Mouse (Mus musculus): ENCODE measurements at regions not wholly inside any gene's neighbourhood (a gene's known extent, or its start where the extent isn't known, plus 50 kb on each side); places are given as distances from the start of the nearest gene placed in this dataset.
"Not testable (repeated sequence)": the region's sequence is repeated elsewhere in the genome, so short reads cannot be mapped to it uniquely, and the experiment has no call there.

- not testable (repeated sequence) for H3K36me3 ChIP-seq (ENCODE audit: control insufficient read depth, insufficient read depth, low read length); H3K9me3 ChIP-seq (ENCODE audit: control insufficient read depth, low read length); H3K27me3 ChIP-seq (ENCODE audit: control insufficient read depth, insufficient read depth, low read length); H3K4me1 ChIP-seq (ENCODE audit: control insufficient read depth, insufficient read depth, low read length); H3K4me2 ChIP-seq (ENCODE audit: low read depth, low read length); H3K9ac ChIP-seq (replicated peaks; ENCODE audit: low read depth, low read length); ATAC-seq (ENCODE audit: low read depth); H3K27ac ChIP-seq (ENCODE audit: low read depth, low read length); H3K4me3 ChIP-seq (ENCODE audit: low read depth, low read length)
- 90% methylated on average over 2 of the region's 2 CpGs for WGBS
These were observed 81.5 kb upstream of the Dynlt1c start for GRCm38 (mm10) chr17:6520001-6520400.

GRCm38 (mm10) chr17:6520751-6521150 is 80.7 kb upstream of the Dynlt1c start:
- not testable (repeated sequence) for H3K9ac ChIP-seq (replicated peaks; ENCODE audit: low read depth, low read length); H3K4me1 ChIP-seq (ENCODE audit: control insufficient read depth, insufficient read depth, low read length); H3K4me3 ChIP-seq (ENCODE audit: low read depth, low read length); H3K27ac ChIP-seq (ENCODE audit: low read depth, low read length); H3K9me3 ChIP-seq (ENCODE audit: control insufficient read depth, low read length); H3K27me3 ChIP-seq (ENCODE audit: control insufficient read depth, insufficient read depth, low read length); ATAC-seq (ENCODE audit: low read depth); H3K4me2 ChIP-seq (ENCODE audit: low read depth, low read length); H3K36me3 ChIP-seq (ENCODE audit: control insufficient read depth, insufficient read depth, low read length)
- WGBS: 35% methylated on average over 4 of the region's 4 CpGs

GRCm38 (mm10) chr17:6522185-6522584 is 79.3 kb upstream of the Dynlt1c start:
- H3K4me3 ChIP-seq (ENCODE audit: low read depth, low read length); H3K27ac ChIP-seq (ENCODE audit: low read depth, low read length); H3K9ac ChIP-seq (replicated peaks; ENCODE audit: low read depth, low read length); ATAC-seq (ENCODE audit: low read depth); H3K27me3 ChIP-seq (ENCODE audit: control insufficient read depth, insufficient read depth, low read length); H3K36me3 ChIP-seq (ENCODE audit: control insufficient read depth, insufficient read depth, low read length); H3K4me2 ChIP-seq (ENCODE audit: low read depth, low read length); H3K9me3 ChIP-seq (ENCODE audit: control insufficient read depth, low read length); H3K4me1 ChIP-seq (ENCODE audit: control insufficient read depth, insufficient read depth, low read length): not testable (repeated sequence)
- 85% methylated on average over 4 of the region's 9 CpGs for WGBS

DNA sequence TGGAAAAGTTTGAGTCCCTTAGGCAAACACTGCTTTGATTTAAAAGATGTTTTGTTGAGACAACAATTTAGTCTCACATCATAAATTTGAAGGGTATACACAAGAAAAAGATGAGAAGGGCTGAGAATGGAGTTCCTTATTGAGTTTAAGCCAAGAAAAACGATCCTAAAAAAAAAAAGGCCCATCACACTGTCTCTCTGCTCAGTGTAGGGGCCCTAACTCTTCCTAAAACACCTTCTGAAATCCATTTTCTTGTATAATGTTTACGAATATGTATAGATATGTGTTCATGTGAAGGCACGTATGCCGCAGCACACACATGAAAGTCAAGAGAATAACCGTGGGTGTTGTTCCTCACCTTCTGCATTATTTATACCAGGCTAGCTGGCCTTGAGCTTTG is 62.7 kb upstream of the Dynlt1c start:
- WGBS: no CpG with 5 or more reads among the region's 5 CpGs
- not testable (repeated sequence) for H3K27ac ChIP-seq (ENCODE audit: low read depth, low read length); H3K9me3 ChIP-seq (ENCODE audit: control insufficient read depth, low read length); H3K36me3 ChIP-seq (ENCODE audit: control insufficient read depth, insufficient read depth, low read length); H3K4me3 ChIP-seq (ENCODE audit: low read depth, low read length); H3K4me2 ChIP-seq (ENCODE audit: low read depth, low read length); ATAC-seq (ENCODE audit: low read depth); H3K27me3 ChIP-seq (ENCODE audit: control insufficient read depth, insufficient read depth, low read length); H3K9ac ChIP-seq (replicated peaks; ENCODE audit: low read depth, low read length); H3K4me1 ChIP-seq (ENCODE audit: control insufficient read depth, insufficient read depth, low read length)

DNA sequence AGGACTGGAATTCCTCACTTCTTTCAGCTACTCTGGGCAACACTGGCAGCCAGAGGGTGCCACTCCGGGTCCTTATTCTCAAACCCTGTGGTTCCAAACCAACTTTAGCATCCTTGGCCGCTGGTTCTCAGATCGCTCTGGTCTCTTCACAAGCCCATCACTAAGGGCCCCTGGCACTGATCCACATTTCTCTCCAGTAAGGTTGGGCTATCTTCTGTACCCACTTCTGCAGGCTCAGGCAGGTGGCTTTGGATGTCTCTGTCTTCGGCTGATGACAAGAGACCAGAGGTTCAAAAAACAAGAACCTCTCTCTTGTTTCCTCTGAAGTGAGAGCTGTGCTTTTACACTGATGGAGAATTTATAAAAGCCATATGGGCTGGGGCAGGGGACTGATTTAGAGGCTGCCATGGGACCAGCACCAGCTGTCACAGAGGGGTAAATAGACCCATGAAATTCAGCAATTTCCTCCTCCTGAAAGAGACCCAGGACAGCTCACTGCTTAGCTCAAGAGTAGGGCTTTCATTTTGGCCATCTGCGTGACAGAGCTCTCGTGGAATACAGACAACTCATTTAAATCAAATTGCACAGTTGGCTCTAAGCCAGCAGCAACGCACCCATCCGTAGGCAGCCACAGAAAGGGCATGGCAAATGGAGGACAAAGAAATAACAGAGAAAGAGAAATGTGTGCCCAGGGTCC is 54.3 kb upstream of the Dynlt1c start:
- H3K4me1 ChIP-seq (ENCODE audit: control insufficient read depth, insufficient read depth, low read length); H3K36me3 ChIP-seq (ENCODE audit: control insufficient read depth, insufficient read depth, low read length); H3K27ac ChIP-seq (ENCODE audit: low read depth, low read length); H3K9me3 ChIP-seq (ENCODE audit: control insufficient read depth, low read length); H3K4me2 ChIP-seq (ENCODE audit: low read depth, low read length); H3K9ac ChIP-seq (replicated peaks; ENCODE audit: low read depth, low read length); H3K4me3 ChIP-seq (ENCODE audit: low read depth, low read length); H3K27me3 ChIP-seq (ENCODE audit: control insufficient read depth, insufficient read depth, low read length): not testable (repeated sequence)
- no CpG with 5 or more reads among the region's 8 CpGs for WGBS
- ATAC-seq (ENCODE audit: low read depth): peak; percentile 90

DNA sequence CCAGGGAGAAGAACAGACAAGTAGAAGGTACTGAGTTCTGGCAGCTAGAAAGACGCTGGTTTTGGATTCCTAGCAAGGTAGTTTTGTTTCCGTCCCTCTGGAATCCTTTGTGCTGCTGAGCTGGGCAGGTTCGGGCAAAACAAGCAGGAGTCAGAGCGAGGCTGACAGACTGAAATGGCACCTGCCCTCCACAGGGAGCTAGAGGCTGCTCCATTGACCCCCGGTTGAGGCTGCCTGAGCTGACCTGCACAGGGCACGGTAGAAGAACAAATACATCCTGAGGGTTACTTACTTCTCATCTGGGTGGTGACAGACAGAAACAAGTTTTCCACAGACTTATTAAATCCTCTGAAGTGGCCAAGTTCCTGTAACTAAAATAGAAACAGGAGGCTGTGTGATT is 53.5 kb upstream of the Dynlt1c start:
- not testable (repeated sequence) for H3K4me3 ChIP-seq (ENCODE audit: low read depth, low read length); H3K4me1 ChIP-seq (ENCODE audit: control insufficient read depth, insufficient read depth, low read length); H3K36me3 ChIP-seq (ENCODE audit: control insufficient read depth, insufficient read depth, low read length); H3K9me3 ChIP-seq (ENCODE audit: control insufficient read depth, low read length); H3K4me2 ChIP-seq (ENCODE audit: low read depth, low read length); H3K27ac ChIP-seq (ENCODE audit: low read depth, low read length); H3K9ac ChIP-seq (replicated peaks; ENCODE audit: low read depth, low read length); H3K27me3 ChIP-seq (ENCODE audit: control insufficient read depth, insufficient read depth, low read length)
- ATAC-seq (ENCODE audit: low read depth): peak; percentile 35
- WGBS: no CpG with 5 or more reads among the region's 6 CpGs

Data from neural tube, embryonic 14.5 days (tissue).